Mouse (Mus musculus): ENCODE results near the gene Casz1. TPM values are rescaled to one million over a fixed set of nuclear protein-coding genes. Genes with fewer than 3 reads are reported as not detected.

Gene Casz1
- polyA plus RNA-seq, 1 experiment from 2014 or later, result 7.8 TPM

DNA sequence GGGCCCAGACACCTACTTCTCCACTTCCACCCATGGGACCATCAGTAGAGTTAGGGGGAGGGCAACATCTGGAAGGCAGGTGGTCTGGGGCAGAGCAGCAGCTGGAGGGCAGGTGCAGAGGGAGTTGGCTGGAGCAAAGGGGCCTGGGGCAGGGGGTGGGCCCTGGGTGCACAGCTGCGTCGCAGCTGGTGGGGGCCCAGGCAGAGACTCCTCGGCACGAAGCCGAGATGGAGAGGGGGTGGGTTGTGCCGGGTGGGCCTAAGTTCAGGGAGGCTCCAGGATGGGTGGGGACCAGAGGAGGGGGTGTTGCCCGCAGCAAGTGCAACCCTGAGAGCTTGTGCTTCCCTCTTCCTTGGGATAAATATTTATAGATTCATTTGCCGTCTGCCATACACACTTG is 122.2 kb downstream of the Casz1 start:
- H3K4me2 ChIP-seq (ENCODE audit: low read depth, low read length), result no peak overlapping the region
- no peaks in the 10 kb centered on the region for H3K9me3 ChIP-seq (ENCODE audit: control insufficient read depth, low read length)
- H3K27ac ChIP-seq (replicated peaks; ENCODE audit: low read depth, low read length), result no peak overlapping the region
- no peak overlapping the region for H3K4me3 ChIP-seq (ENCODE audit: low read depth, low read length)
- ATAC-seq (ENCODE audit: low read depth) (peak; percentile 72), DNase-seq (ENCODE audit: low spot score) (peak; percentile 73)
- H3K27me3 ChIP-seq (replicated peaks; ENCODE audit: control insufficient read depth, insufficient read depth, low read length), result peaks cover 49% of the 10 kb centered on the region
- peaks cover 20% of the 10 kb centered on the region for H3K4me1 ChIP-seq (ENCODE audit: control insufficient read depth, insufficient read depth, low read length)
- no peaks in the 10 kb centered on the region for H3K36me3 ChIP-seq (ENCODE audit: control insufficient read depth, insufficient read depth, low read length)
- WGBS, result 21% methylated on average over 6 of the region's 8 CpGs
- H3K9ac ChIP-seq (ENCODE audit: low read depth, low read length), result no peak overlapping the region

DNA sequence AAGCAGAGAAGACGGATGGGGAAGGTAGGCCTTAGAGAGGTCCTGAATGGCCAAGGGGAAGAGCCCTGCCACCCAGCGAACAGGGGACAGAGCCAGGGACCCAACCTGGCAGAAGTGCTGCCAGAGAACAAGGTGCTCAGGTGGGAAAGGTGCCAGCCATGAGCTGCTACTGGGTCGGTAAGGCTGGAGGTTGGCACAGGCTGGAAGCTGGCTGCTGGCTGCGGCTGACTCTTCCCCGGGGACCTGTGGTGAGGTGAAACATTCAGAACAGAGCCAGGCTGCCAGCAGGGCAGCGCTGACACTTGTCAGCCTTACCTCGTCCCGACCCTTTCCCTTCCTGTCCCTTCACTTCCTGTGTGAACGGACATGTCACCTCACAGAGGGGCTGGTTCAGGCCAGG is 124.1 kb downstream of the Casz1 start:
- ATAC-seq (ENCODE audit: low read depth) (no peak), DNase-seq (ENCODE audit: low spot score) (no peak)
- Histone ChIP-seq H3K9me3 (ENCODE audit: control insufficient read depth, low read length) (no peaks in the 10 kb centered on the region), H3K36me3 (ENCODE audit: control insufficient read depth, insufficient read depth, low read length) (no peaks in the 10 kb centered on the region), H3K27ac (replicated peaks; ENCODE audit: low read depth, low read length) (no peak overlapping the region), H3K9ac (ENCODE audit: low read depth, low read length) (no peak overlapping the region), H3K4me3 (ENCODE audit: low read depth, low read length) (no peak overlapping the region), H3K4me2 (ENCODE audit: low read depth, low read length) (no peak overlapping the region), H3K4me1 (ENCODE audit: control insufficient read depth, insufficient read depth, low read length) (peaks cover 15% of the 10 kb centered on the region; the same call in 1 of the 2 replicates), H3K27me3 (replicated peaks; ENCODE audit: control insufficient read depth, insufficient read depth, low read length) (peaks cover 31% of the 10 kb centered on the region)
- WGBS, result 56% methylated on average over 9 of the region's 9 CpGs

DNA sequence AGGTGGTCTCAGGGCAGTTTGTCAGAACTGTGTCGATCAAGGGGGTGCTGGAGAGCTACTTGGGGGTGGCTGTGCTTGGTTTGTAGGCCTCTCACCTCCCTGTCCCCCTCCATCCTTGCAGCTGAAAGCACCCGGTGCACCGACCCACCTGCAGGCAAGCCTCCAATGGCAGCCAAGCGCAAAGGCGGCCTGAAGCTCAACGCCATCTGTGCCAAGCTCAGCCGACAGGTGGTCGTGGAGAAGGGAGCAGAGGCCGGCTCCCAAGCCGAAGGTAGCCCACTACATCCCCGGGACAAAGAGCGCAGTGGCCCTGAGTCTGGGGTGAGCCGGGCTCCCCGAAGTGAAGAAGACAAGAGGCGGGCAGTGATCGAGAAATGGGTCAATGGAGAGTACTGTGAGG is 124.6 kb downstream of the Casz1 start:
- peaks cover 15% of the 10 kb centered on the region; the same call in 1 of the 2 replicates for H3K4me1 ChIP-seq (ENCODE audit: control insufficient read depth, insufficient read depth, low read length)
- no peak overlapping the region for H3K4me2 ChIP-seq (ENCODE audit: low read depth, low read length)
- peaks cover 26% of the 10 kb centered on the region for H3K27me3 ChIP-seq (replicated peaks; ENCODE audit: control insufficient read depth, insufficient read depth, low read length)
- DNase-seq (ENCODE audit: low spot score) (no peak), ATAC-seq (ENCODE audit: low read depth) (no peak)
- H3K9ac ChIP-seq (ENCODE audit: low read depth, low read length), result no peak overlapping the region
- no peak overlapping the region for H3K27ac ChIP-seq (replicated peaks; ENCODE audit: low read depth, low read length)
- no peaks in the 10 kb centered on the region for H3K9me3 ChIP-seq (ENCODE audit: control insufficient read depth, low read length)
- no peaks in the 10 kb centered on the region for H3K36me3 ChIP-seq (ENCODE audit: control insufficient read depth, insufficient read depth, low read length)
- WGBS, result 93% methylated on average over 16 of the region's 16 CpGs
- H3K4me3 ChIP-seq (ENCODE audit: low read depth, low read length), result no peak overlapping the region

DNA sequence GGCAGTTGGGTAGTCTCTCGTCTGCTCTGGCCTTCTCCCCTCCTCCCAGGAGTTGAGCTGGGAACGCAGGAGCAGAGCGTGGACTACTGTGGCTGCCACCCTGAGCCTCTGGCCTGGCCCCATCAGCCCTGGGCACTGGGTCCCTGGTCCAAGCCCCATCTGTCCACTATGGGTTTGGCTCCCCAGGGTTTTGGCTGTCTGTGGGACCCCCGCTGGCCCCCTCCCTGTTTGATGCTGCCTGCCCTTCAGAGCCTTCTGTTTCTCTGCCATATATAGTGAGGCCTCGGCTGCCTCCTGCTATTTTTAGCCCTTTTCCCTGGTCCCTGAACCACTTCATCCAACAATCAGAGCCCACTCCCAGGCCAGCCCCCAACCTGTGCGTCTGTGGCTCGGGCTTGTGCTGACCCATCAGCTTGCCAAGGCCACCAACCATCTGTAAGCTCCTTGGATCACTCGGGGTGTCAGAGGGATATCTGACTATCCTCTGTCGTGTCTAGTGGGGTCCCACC is 126.5 kb downstream of the Casz1 start:
- WGBS, result 60% methylated on average over 7 of the region's 9 CpGs
- Histone ChIP-seq H3K4me1 (ENCODE audit: control insufficient read depth, insufficient read depth, low read length) (peaks cover 20% of the 10 kb centered on the region; the same call in 1 of the 2 replicates), H3K9ac (ENCODE audit: low read depth, low read length) (no peak overlapping the region), H3K4me3 (ENCODE audit: low read depth, low read length) (no peak overlapping the region), H3K27ac (replicated peaks; ENCODE audit: low read depth, low read length) (no peak overlapping the region), H3K36me3 (ENCODE audit: control insufficient read depth, insufficient read depth, low read length) (no peaks in the 10 kb centered on the region), H3K4me2 (ENCODE audit: low read depth, low read length) (no peak overlapping the region), H3K27me3 (replicated peaks; ENCODE audit: control insufficient read depth, insufficient read depth, low read length) (peaks cover 11% of the 10 kb centered on the region), H3K9me3 (ENCODE audit: control insufficient read depth, low read length) (no peaks in the 10 kb centered on the region)
- DNase-seq (ENCODE audit: low spot score) (no peak), ATAC-seq (ENCODE audit: low read depth) (no peak)

DNA sequence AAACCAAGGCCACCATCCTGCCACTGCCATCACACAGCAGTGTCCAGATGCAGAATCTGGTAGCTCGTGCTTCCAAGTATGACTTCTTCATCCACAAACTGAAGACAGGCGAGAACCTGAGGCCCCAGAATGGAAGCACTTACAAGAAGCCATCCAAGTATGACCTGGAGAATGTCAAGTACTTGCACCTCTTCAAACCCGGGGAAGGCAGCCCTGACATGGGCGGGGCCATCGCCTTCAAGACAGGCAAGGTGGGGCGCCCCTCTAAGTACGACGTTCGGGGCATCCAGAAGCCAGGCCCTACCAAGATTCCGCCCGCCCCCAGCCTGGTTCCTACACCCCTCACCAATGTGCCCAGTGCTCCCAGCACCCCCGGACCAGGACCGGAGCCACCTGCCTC is 128.9 kb downstream of the Casz1 start:
- Histone ChIP-seq H3K27ac (replicated peaks; ENCODE audit: low read depth, low read length) (no peak overlapping the region), H3K27me3 (replicated peaks; ENCODE audit: control insufficient read depth, insufficient read depth, low read length) (peaks cover 5% of the 10 kb centered on the region)
- WGBS, result 89% methylated on average over 11 of the region's 13 CpGs

DNA sequence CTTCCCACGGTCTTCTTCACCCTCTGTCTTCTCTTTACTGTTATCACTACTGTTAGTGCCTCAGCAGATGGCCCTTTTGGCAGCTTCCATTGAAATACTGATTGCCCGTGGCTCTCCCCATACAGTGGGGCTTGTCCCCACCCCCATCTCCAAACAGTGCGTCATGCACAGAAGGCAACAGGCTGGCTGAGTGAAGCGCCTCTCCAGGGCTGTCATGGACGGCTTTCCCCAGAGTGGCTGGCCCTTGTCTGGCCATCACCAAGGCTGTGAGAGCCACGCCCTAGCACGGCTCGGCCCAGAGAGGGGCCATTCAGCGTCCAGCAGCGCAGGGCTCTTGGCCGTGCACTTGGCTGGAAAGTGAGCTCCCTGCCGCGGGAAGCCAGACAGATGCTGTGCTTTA is 131.0 kb downstream of the Casz1 start:
- H3K9me3 ChIP-seq (ENCODE audit: control insufficient read depth, low read length), result no peaks in the 10 kb centered on the region
- DNase-seq (ENCODE audit: low spot score), result peak; percentile 38
- H3K36me3 ChIP-seq (ENCODE audit: control insufficient read depth, insufficient read depth, low read length), result no peaks in the 10 kb centered on the region
- WGBS, result 46% methylated on average over 13 of the region's 13 CpGs
- no peak overlapping the region for H3K9ac ChIP-seq (ENCODE audit: low read depth, low read length)
- peaks cover 10% of the 10 kb centered on the region; the same call in 1 of the 2 replicates for H3K4me1 ChIP-seq (ENCODE audit: control insufficient read depth, insufficient read depth, low read length)
- no peak overlapping the region for H3K4me2 ChIP-seq (ENCODE audit: low read depth, low read length)
- H3K4me3 ChIP-seq (ENCODE audit: low read depth, low read length), result no peak overlapping the region
- peak; percentile 19; the same call in 1 of the 2 replicates for ATAC-seq (ENCODE audit: low read depth)
- no peak overlapping the region for H3K27ac ChIP-seq (replicated peaks; ENCODE audit: low read depth, low read length)
- peaks cover 13% of the 10 kb centered on the region for H3K27me3 ChIP-seq (replicated peaks; ENCODE audit: control insufficient read depth, insufficient read depth, low read length)

More for the DNA sequence above, 128.9 kb downstream of the Casz1 start:
- no peak overlapping the region for H3K4me3 ChIP-seq (ENCODE audit: low read depth, low read length)
- no peak for DNase-seq (ENCODE audit: low spot score)
- H3K4me2 ChIP-seq (ENCODE audit: low read depth, low read length), result no peak overlapping the region
- ATAC-seq (ENCODE audit: low read depth), result no peak
- H3K4me1 ChIP-seq (ENCODE audit: control insufficient read depth, insufficient read depth, low read length), result peaks cover 6% of the 10 kb centered on the region; the same call in 1 of the 2 replicates
- H3K9ac ChIP-seq (ENCODE audit: low read depth, low read length), result no peak overlapping the region
- no peaks in the 10 kb centered on the region for H3K36me3 ChIP-seq (ENCODE audit: control insufficient read depth, insufficient read depth, low read length)
- H3K9me3 ChIP-seq (ENCODE audit: control insufficient read depth, low read length), result no peaks in the 10 kb centered on the region

DNA sequence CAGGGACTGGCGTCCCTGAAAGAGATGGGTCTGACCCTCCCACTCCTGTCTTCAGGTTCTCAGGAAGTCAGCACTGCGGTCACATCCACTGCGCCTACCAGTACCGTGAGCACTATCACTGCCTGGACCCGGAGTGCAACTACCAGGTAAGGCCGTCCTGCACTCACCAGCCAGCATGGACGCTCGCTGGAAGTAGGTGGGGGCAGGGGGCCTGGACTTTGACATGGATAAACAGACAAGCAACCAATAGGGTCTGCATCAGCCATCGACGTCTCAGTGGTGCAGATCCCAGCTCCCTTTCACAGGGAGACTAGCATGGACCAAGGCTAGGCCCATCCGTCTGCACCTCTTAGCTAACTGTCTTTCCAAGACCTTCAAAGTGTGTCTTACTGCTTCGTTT is 131.9 kb downstream of the Casz1 start:
- Histone ChIP-seq H3K9ac (ENCODE audit: low read depth, low read length) (no peak overlapping the region), H3K36me3 (ENCODE audit: control insufficient read depth, insufficient read depth, low read length) (no peaks in the 10 kb centered on the region), H3K4me1 (ENCODE audit: control insufficient read depth, insufficient read depth, low read length) (peaks cover 19% of the 10 kb centered on the region), H3K27ac (replicated peaks; ENCODE audit: low read depth, low read length) (no peak overlapping the region), H3K4me3 (ENCODE audit: low read depth, low read length) (no peak overlapping the region), H3K27me3 (replicated peaks; ENCODE audit: control insufficient read depth, insufficient read depth, low read length) (peaks cover 21% of the 10 kb centered on the region), H3K4me2 (ENCODE audit: low read depth, low read length) (no peak overlapping the region), H3K9me3 (ENCODE audit: control insufficient read depth, low read length) (no peaks in the 10 kb centered on the region)
- 84% methylated on average over 12 of the region's 12 CpGs for WGBS
- no peak for ATAC-seq (ENCODE audit: low read depth)
- no peak for DNase-seq (ENCODE audit: low spot score)

DNA sequence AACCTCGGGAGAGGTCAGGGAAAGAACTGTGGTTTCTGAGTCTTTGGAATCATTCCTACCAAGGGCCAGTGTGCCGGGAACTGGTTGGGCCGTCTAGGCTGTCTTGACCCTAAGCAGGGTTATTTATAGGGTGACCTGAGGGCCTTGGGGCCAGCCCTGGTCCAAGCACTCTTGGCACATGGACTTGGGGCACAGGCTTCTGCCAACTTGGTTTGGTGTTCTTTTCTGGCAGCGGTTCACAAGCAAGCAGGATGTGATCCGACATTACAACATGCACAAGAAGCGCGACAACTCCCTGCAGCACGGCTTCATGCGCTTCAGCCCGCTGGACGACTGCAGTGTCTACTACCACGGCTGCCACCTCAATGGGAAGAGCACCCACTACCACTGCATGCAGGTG is 132.5 kb downstream of the Casz1 start:
- H3K27me3 ChIP-seq (replicated peaks; ENCODE audit: control insufficient read depth, insufficient read depth, low read length), result peaks cover 22% of the 10 kb centered on the region
- no peak overlapping the region for H3K9ac ChIP-seq (ENCODE audit: low read depth, low read length)
- DNase-seq (ENCODE audit: low spot score), result no peak
- H3K27ac ChIP-seq (replicated peaks; ENCODE audit: low read depth, low read length), result no peak overlapping the region
- WGBS, result 84% methylated on average over 12 of the region's 12 CpGs
- H3K4me3 ChIP-seq (ENCODE audit: low read depth, low read length), result no peak overlapping the region
- no peak for ATAC-seq (ENCODE audit: low read depth)
- H3K9me3 ChIP-seq (ENCODE audit: control insufficient read depth, low read length), result no peaks in the 10 kb centered on the region
- no peaks in the 10 kb centered on the region for H3K36me3 ChIP-seq (ENCODE audit: control insufficient read depth, insufficient read depth, low read length)
- H3K4me1 ChIP-seq (ENCODE audit: control insufficient read depth, insufficient read depth, low read length), result peaks cover 20% of the 10 kb centered on the region
- no peak overlapping the region for H3K4me2 ChIP-seq (ENCODE audit: low read depth, low read length)

DNA sequence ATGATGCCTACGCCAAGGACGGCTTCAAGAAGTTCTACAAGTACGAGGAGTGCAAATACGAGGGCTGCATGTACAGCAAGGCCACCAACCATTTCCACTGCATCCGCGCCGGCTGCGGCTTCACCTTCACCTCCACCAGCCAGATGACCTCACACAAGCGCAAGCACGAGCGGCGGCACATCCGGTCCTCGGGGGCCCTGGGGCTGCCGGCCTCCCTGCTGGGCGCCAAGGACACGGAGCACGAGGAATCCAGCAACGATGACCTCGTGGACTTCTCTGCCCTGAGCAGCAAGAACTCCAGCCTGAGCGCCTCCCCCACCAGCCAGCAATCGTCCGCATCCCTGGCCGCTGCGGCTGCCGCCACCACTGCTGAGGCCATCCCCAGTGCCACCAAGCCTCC is 134.3 kb downstream of the Casz1 start:
- H3K9me3 ChIP-seq (ENCODE audit: control insufficient read depth, low read length), result no peaks in the 10 kb centered on the region
- ATAC-seq (ENCODE audit: low read depth) (no peak), DNase-seq (ENCODE audit: low spot score) (no peak)
- H3K4me2 ChIP-seq (ENCODE audit: low read depth, low read length), result no peak overlapping the region
- peaks cover 30% of the 10 kb centered on the region for H3K27me3 ChIP-seq (replicated peaks; ENCODE audit: control insufficient read depth, insufficient read depth, low read length)
- H3K4me3 ChIP-seq (ENCODE audit: low read depth, low read length), result no peak overlapping the region
- H3K27ac ChIP-seq (replicated peaks; ENCODE audit: low read depth, low read length), result no peak overlapping the region
- 88% methylated on average over 26 of the region's 26 CpGs for WGBS
- peaks cover 20% of the 10 kb centered on the region for H3K4me1 ChIP-seq (ENCODE audit: control insufficient read depth, insufficient read depth, low read length)
- H3K36me3 ChIP-seq (ENCODE audit: control insufficient read depth, insufficient read depth, low read length), result no peaks in the 10 kb centered on the region
- no peak overlapping the region for H3K9ac ChIP-seq (ENCODE audit: low read depth, low read length)

Data from embryonic facial prominence, embryonic 14.5 days (tissue).